Comparison of ENCODE assay signal across 8 mouse cellular contexts in the genomic region with DNA sequence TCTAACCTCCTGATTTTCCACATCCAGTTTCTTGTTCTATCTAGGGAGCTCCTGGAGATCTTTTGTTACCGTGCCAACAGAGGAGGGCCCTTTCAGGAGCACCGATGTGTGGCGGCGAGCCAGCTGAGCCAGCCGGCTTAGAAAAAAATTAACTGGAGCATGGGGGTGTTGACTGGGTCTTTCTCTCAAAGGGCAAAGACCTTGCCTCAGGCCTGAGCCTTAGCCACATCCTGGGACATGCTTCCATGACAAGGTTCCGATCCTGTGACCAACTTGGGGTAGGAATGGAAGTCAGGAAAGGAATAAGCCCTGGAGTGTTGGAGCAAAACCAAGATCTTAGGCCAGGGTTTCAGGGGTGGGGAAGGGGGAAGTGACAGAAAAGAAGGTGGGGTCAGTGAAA. TPM values are rescaled to one million over a fixed set of nuclear protein-coding genes. Genes with fewer than 3 reads are reported as not detected.
DNase-seq lines count a peak whose midpoint lies in the region; ATAC-seq lines count a peak whose summit lies in the region.

No protein-coding gene starts in this region.

- H3K4me3 ChIP-seq in heart, embryonic 11.5 days (ENCODE audit: low read depth, low read length), result no peak overlapping the region
- peak overlapping the region; percentile 61 for H3K4me3 ChIP-seq in hindbrain, embryonic 14.5 days (replicated peaks; ENCODE audit: low read length)
- H3K4me3 ChIP-seq in limb, embryonic 13.5 days, result peak overlapping the region; percentile 72

- peak overlapping the region; percentile 54; the same call in 1 of the 2 replicates for H3K27ac ChIP-seq in heart, embryonic 11.5 days (ENCODE audit: low read depth, low read length)
- peak overlapping the region; percentile 74 for H3K27ac ChIP-seq in hindbrain, embryonic 14.5 days
- no peak overlapping the region for H3K27ac ChIP-seq in limb, embryonic 13.5 days

- no peak for ATAC-seq in heart, embryonic 11.5 days (replicated peaks; ENCODE audit: insufficient number of reproducible peaks, low FRiP score, low TSS enrichment)
- no peak for ATAC-seq in hindbrain, embryonic 14.5 days (ENCODE audit: low FRiP score)
- no peak for ATAC-seq in limb, embryonic 13.5 days (ENCODE audit: low FRiP score, low read depth)
- ATAC-seq in granulocyte monocyte progenitor cell, adult 5-6 weeks (replicated peaks; ENCODE audit: poor library complexity, severe bottlenecking), result no peak

- peaks cover 4% of the 10 kb centered on the region; the same call in 1 of the 2 replicates for H3K27me3 ChIP-seq in heart, embryonic 11.5 days (ENCODE audit: control insufficient read depth, insufficient read depth, low read length)
- no peaks in the 10 kb centered on the region for H3K27me3 ChIP-seq in hindbrain, embryonic 14.5 days (ENCODE audit: control insufficient read depth, insufficient read depth, low read length)
- H3K27me3 ChIP-seq in limb, embryonic 13.5 days, result peaks cover 20% of the 10 kb centered on the region

- H3K4me1 ChIP-seq in heart, embryonic 11.5 days (ENCODE audit: control insufficient read depth, insufficient read depth, low read length), result peaks cover 23% of the 10 kb centered on the region
- H3K4me1 ChIP-seq in hindbrain, embryonic 14.5 days (replicated peaks; ENCODE audit: control insufficient read depth, insufficient read depth, low read length), result peaks cover 65% of the 10 kb centered on the region
- peaks cover 71% of the 10 kb centered on the region for H3K4me1 ChIP-seq in limb, embryonic 13.5 days

- peak overlapping the region; percentile 33; the same call in 1 of the 2 replicates for H3K4me2 ChIP-seq in heart, embryonic 11.5 days
- H3K4me2 ChIP-seq in hindbrain, embryonic 14.5 days (replicated peaks), result peak overlapping the region; percentile 68
- H3K4me2 ChIP-seq in limb, embryonic 13.5 days (replicated peaks), result peak overlapping the region; percentile 86

- no peaks in the 10 kb centered on the region for H3K9me3 ChIP-seq in heart, embryonic 11.5 days (replicated peaks; ENCODE audit: control insufficient read depth, low read length)
- no peaks in the 10 kb centered on the region for H3K9me3 ChIP-seq in hindbrain, embryonic 14.5 days (ENCODE audit: control insufficient read depth, low read length)
- H3K9me3 ChIP-seq in limb, embryonic 13.5 days, result no peaks in the 10 kb centered on the region

- WGBS in heart, embryonic 11.5 days (ENCODE audit: insufficient replicate concordance), result 21% methylated on average over 6 of the region's 6 CpGs
- WGBS in hindbrain, embryonic 14.5 days, result 9% methylated on average over 6 of the region's 6 CpGs
- WGBS in limb, embryonic 13.5 days, result 24% methylated on average over 6 of the region's 6 CpGs

- H3K9ac ChIP-seq in heart, embryonic 11.5 days (ENCODE audit: low read depth, low read length), result no peak overlapping the region
- H3K9ac ChIP-seq in hindbrain, embryonic 14.5 days, result peak overlapping the region; percentile 34
- H3K9ac ChIP-seq in limb, embryonic 13.5 days, result peak overlapping the region; percentile 26; the same call in 1 of the 2 replicates

- DNase-seq in heart, adult 18-20 months, result no peak
- peak; percentile 47 for DNase-seq in brain, adult 2 months (ENCODE audit: low read depth, low spot score)
- peak; percentile 76 for DNase-seq in hindbrain, embryonic 14.5 days (ENCODE audit: low spot score)
- DNase-seq in urinary bladder, adult 2 months (ENCODE audit: low spot score), result no peak
- no peak for DNase-seq in cerebellum, adult 8-10 months

- no peaks in the 10 kb centered on the region; the same call in 1 of the 2 replicates for H3K36me3 ChIP-seq in heart, embryonic 11.5 days (ENCODE audit: control insufficient read depth, insufficient read depth, low read length)
- H3K36me3 ChIP-seq in hindbrain, embryonic 14.5 days (replicated peaks; ENCODE audit: control insufficient read depth, insufficient read depth), result no peaks in the 10 kb centered on the region
- no peaks in the 10 kb centered on the region for H3K36me3 ChIP-seq in limb, embryonic 13.5 days

RNA-seq across cellular contexts. Expression of gene Spsb4, which starts 2.9 kb away (rescaled TPM):
- polyA plus RNA-seq in heart, embryonic 11.5 days (2014; fragmentation: Nextera tagmentation; extraction: Ambion mirVana), result 42.0 and 48.3 TPM in 2 replicates
- 1 to 10 TPM; 2.1 to 3.9 TPM for total RNA-seq in heart, adult 18-20 months (2021)
- polyA plus RNA-seq in hindbrain, embryonic 14.5 days (2014; fragmentation: Nextera tagmentation; extraction: Ambion mirVana), result 26.6 and 34.0 TPM in 2 replicates
- polyA plus RNA-seq in limb, embryonic 13.5 days (2015; fragmentation: Nextera tagmentation; extraction: Ambion mirVana), result 48.6 and 55.5 TPM in 2 replicates
- total RNA-seq in granulocyte monocyte progenitor cell, adult 5-6 weeks (2014; fragmentation: Nextera tagmentation), result 3.1 and 3.9 TPM in 2 replicates
- total RNA-seq in granulocyte monocyte progenitor cell, adult 5-6 weeks (2017), result 5.5 and 6.1 TPM in 2 replicates
- polyA plus RNA-seq in urinary bladder, adult 2 months (2012; rRNA removed), result 0.41 and 0.60 TPM in 2 replicates

Comparison
In these comparisons a context has a peak if more than half of its experiments do, and no peak if none do; other contexts are left out.
1. H3K4me2 ChIP-seq: peak in every context shown above with its lines; median percentile 86 in limb, embryonic 13.5 days; 68 in hindbrain, embryonic 14.5 days; 33 in heart, embryonic 11.5 days.
2. DNase-seq: peak in brain, adult 2 months (single experiment) and hindbrain, embryonic 14.5 days (single experiment); none in heart, adult 18-20 months (0 of 2), urinary bladder, adult 2 months (single experiment) and cerebellum, adult 8-10 months (single experiment).
3. RNA of gene Spsb4, which starts 2.9 kb away (polyA plus RNA-seq): 48.6 to 55.5 TPM in limb, embryonic 13.5 days, 42.0 to 48.3 TPM in heart, embryonic 11.5 days and 26.6 to 34.0 TPM in hindbrain, embryonic 14.5 days; 0.41 to 0.60 TPM in urinary bladder, adult 2 months; every median in the first group is over 10 times any median in the second.